Mouse (Mus musculus): Measurements from ENCODE around the gene Blvrb. TPM values are rescaled to one million over a fixed set of nuclear protein-coding genes. Genes with fewer than 3 reads are reported as not detected.

Gene Blvrb
- polyA plus RNA-seq, 1 experiment from 2014 or later, result 23.7 TPM

GRCm38 (mm10) chr7:27446051-27446450, 1.7 kb upstream of the Blvrb start:
- WGBS, result 5% methylated on average over 15 of the region's 18 CpGs
- Histone ChIP-seq H3K4me3 (ENCODE audit: low read length) (peak overlapping the region; percentile 66), H3K27ac (ENCODE audit: low read depth, low read length) (peak overlapping the region; percentile 81), H3K36me3 (ENCODE audit: control insufficient read depth, insufficient read depth, low read length) (peaks cover 2% of the 10 kb centered on the region; the same call in 1 of the 2 replicates), H3K4me1 (ENCODE audit: control insufficient read depth, insufficient read depth, low read depth, low read length) (peaks cover 9% of the 10 kb centered on the region), H3K9me3 (ENCODE audit: control insufficient read depth, low read length) (no peaks in the 10 kb centered on the region), H3K4me2 (ENCODE audit: low read length) (peak overlapping the region; percentile 96), H3K9ac (ENCODE audit: low read depth, low read length) (peak overlapping the region; percentile 82), H3K27me3 (replicated peaks; ENCODE audit: control insufficient read depth, insufficient read depth, low read length) (no peaks in the 10 kb centered on the region)
- peak; percentile 2; the same call in 1 of the 2 replicates for ATAC-seq

- H3K36me3 ChIP-seq (ENCODE audit: control insufficient read depth, insufficient read depth, low read length), result no peaks in the 10 kb centered on the region
- H3K9ac ChIP-seq (ENCODE audit: low read depth, low read length), result peak overlapping the region; percentile 82
- ATAC-seq, result peak; percentile 29
- peak overlapping the region; percentile 66 for H3K4me3 ChIP-seq (ENCODE audit: low read length)
- no peaks in the 10 kb centered on the region for H3K27me3 ChIP-seq (replicated peaks; ENCODE audit: control insufficient read depth, insufficient read depth, low read length)
- H3K4me2 ChIP-seq (ENCODE audit: low read length), result peak overlapping the region; percentile 96
- 9% methylated on average over 39 of the region's 53 CpGs for WGBS
- no peaks in the 10 kb centered on the region for H3K9me3 ChIP-seq (ENCODE audit: control insufficient read depth, low read length)
- H3K27ac ChIP-seq (ENCODE audit: low read depth, low read length), result peak overlapping the region; percentile 81
- peaks cover 9% of the 10 kb centered on the region for H3K4me1 ChIP-seq (ENCODE audit: control insufficient read depth, insufficient read depth, low read depth, low read length)
Measured at GRCm38 (mm10) chr7:27446521-27447418, 1.0 kb upstream of the Blvrb start.

GRCm38 (mm10) chr7:27448421-27449206, 836 bp downstream of the Blvrb start:
- H3K27ac ChIP-seq (ENCODE audit: low read depth, low read length), result no peak overlapping the region; the same call in 1 of the 2 replicates
- H3K9me3 ChIP-seq (ENCODE audit: control insufficient read depth, low read length), result no peaks in the 10 kb centered on the region
- H3K27me3 ChIP-seq (replicated peaks; ENCODE audit: control insufficient read depth, insufficient read depth, low read length), result no peaks in the 10 kb centered on the region
- ATAC-seq, result 0 out of 2 replicates have a peak, but pooled peaks have one; percentile 0
- 56% methylated on average over 15 of the region's 15 CpGs for WGBS
- peak overlapping the region; percentile 96 for H3K4me2 ChIP-seq (ENCODE audit: low read length)
- H3K9ac ChIP-seq (ENCODE audit: low read depth, low read length), result peak overlapping the region; percentile 68; the same call in 1 of the 2 replicates
- peaks cover 9% of the 10 kb centered on the region for H3K4me1 ChIP-seq (ENCODE audit: control insufficient read depth, insufficient read depth, low read depth, low read length)
- H3K4me3 ChIP-seq (ENCODE audit: low read length), result peak overlapping the region; percentile 66
- H3K36me3 ChIP-seq (ENCODE audit: control insufficient read depth, insufficient read depth, low read length), result no peaks in the 10 kb centered on the region

- no peaks in the 10 kb centered on the region for H3K36me3 ChIP-seq (ENCODE audit: control insufficient read depth, insufficient read depth, low read length)
- peaks cover 9% of the 10 kb centered on the region for H3K4me1 ChIP-seq (ENCODE audit: control insufficient read depth, insufficient read depth, low read depth, low read length)
- no peak overlapping the region for H3K27ac ChIP-seq (ENCODE audit: low read depth, low read length)
- ATAC-seq, result no peak
- H3K4me3 ChIP-seq (ENCODE audit: low read length), result no peak overlapping the region
- H3K4me2 ChIP-seq (ENCODE audit: low read length), result no peak overlapping the region
- H3K27me3 ChIP-seq (replicated peaks; ENCODE audit: control insufficient read depth, insufficient read depth, low read length), result no peaks in the 10 kb centered on the region
- H3K9me3 ChIP-seq (ENCODE audit: control insufficient read depth, low read length), result no peaks in the 10 kb centered on the region
- WGBS, result 66% methylated on average over 10 of the region's 10 CpGs
- H3K9ac ChIP-seq (ENCODE audit: low read depth, low read length), result no peak overlapping the region
Measured at GRCm38 (mm10) chr7:27449256-27449862, 1.6 kb downstream of the Blvrb start.

GRCm38 (mm10) chr7:27451359-27451758, 3.6 kb downstream of the Blvrb start:
- Histone ChIP-seq H3K4me2 (ENCODE audit: low read length) (no peak overlapping the region), H3K27ac (ENCODE audit: low read depth, low read length) (no peak overlapping the region), H3K9ac (ENCODE audit: low read depth, low read length) (no peak overlapping the region), H3K9me3 (ENCODE audit: control insufficient read depth, low read length) (no peaks in the 10 kb centered on the region), H3K4me3 (ENCODE audit: low read length) (no peak overlapping the region), H3K4me1 (ENCODE audit: control insufficient read depth, insufficient read depth, low read depth, low read length) (peaks cover 5% of the 10 kb centered on the region), H3K36me3 (ENCODE audit: control insufficient read depth, insufficient read depth, low read length) (no peaks in the 10 kb centered on the region), H3K27me3 (replicated peaks; ENCODE audit: control insufficient read depth, insufficient read depth, low read length) (no peaks in the 10 kb centered on the region)
- WGBS, result 94% methylated on average over 2 of the region's 2 CpGs
- ATAC-seq, result no peak

- H3K4me3 ChIP-seq (ENCODE audit: low read length), result no peak overlapping the region
- ATAC-seq, result no peak
- no peak overlapping the region for H3K27ac ChIP-seq (ENCODE audit: low read depth, low read length)
- H3K4me2 ChIP-seq (ENCODE audit: low read length), result no peak overlapping the region
- 61% methylated on average over 13 of the region's 13 CpGs for WGBS
- H3K36me3 ChIP-seq (ENCODE audit: control insufficient read depth, insufficient read depth, low read length), result no peaks in the 10 kb centered on the region
- H3K4me1 ChIP-seq (ENCODE audit: control insufficient read depth, insufficient read depth, low read depth, low read length), result peaks cover 5% of the 10 kb centered on the region; the same call in 1 of the 2 replicates
- no peak overlapping the region for H3K9ac ChIP-seq (ENCODE audit: low read depth, low read length)
- no peaks in the 10 kb centered on the region for H3K9me3 ChIP-seq (ENCODE audit: control insufficient read depth, low read length)
- no peaks in the 10 kb centered on the region for H3K27me3 ChIP-seq (replicated peaks; ENCODE audit: control insufficient read depth, insufficient read depth, low read length)
Measured at GRCm38 (mm10) chr7:27452206-27452770, 4.5 kb downstream of the Blvrb start.

- H3K9me3 ChIP-seq (ENCODE audit: control insufficient read depth, low read length), result no peaks in the 10 kb centered on the region
- ATAC-seq, result no peak
- no peaks in the 10 kb centered on the region for H3K36me3 ChIP-seq (ENCODE audit: control insufficient read depth, insufficient read depth, low read length)
- no peak overlapping the region for H3K9ac ChIP-seq (ENCODE audit: low read depth, low read length)
- WGBS, result 80% methylated on average over 10 of the region's 10 CpGs
- no peaks in the 10 kb centered on the region for H3K27me3 ChIP-seq (replicated peaks; ENCODE audit: control insufficient read depth, insufficient read depth, low read length)
- H3K4me1 ChIP-seq (ENCODE audit: control insufficient read depth, insufficient read depth, low read depth, low read length), result no peaks in the 10 kb centered on the region
- no peak overlapping the region for H3K4me2 ChIP-seq (ENCODE audit: low read length)
- no peak overlapping the region for H3K4me3 ChIP-seq (ENCODE audit: low read length)
- H3K27ac ChIP-seq (ENCODE audit: low read depth, low read length), result no peak overlapping the region
Measured at GRCm38 (mm10) chr7:27454461-27455121, 6.8 kb downstream of the Blvrb start.

GRCm38 (mm10) chr7:27455273-27455672, 7.5 kb downstream of the Blvrb start:
- Histone ChIP-seq H3K27ac (ENCODE audit: low read depth, low read length) (no peak overlapping the region), H3K9ac (ENCODE audit: low read depth, low read length) (no peak overlapping the region), H3K4me3 (ENCODE audit: low read length) (no peak overlapping the region), H3K9me3 (ENCODE audit: control insufficient read depth, low read length) (no peaks in the 10 kb centered on the region), H3K36me3 (ENCODE audit: control insufficient read depth, insufficient read depth, low read length) (no peaks in the 10 kb centered on the region), H3K27me3 (replicated peaks; ENCODE audit: control insufficient read depth, insufficient read depth, low read length) (no peaks in the 10 kb centered on the region), H3K4me2 (ENCODE audit: low read length) (no peak overlapping the region), H3K4me1 (ENCODE audit: control insufficient read depth, insufficient read depth, low read depth, low read length) (no peaks in the 10 kb centered on the region)
- ATAC-seq, result no peak
- WGBS, result 95% methylated on average over 3 of the region's 3 CpGs

Measured in hindbrain, embryonic 16.5 days (tissue).